Mouse (Mus musculus) kidney, postnatal 0 days (tissue): ENCODE measurements at regions not wholly inside any gene's neighbourhood (a gene's known extent, or its start where the extent isn't known, plus 50 kb on each side); places are given as distances from the start of the nearest gene placed in this dataset.

Experiments
- ATAC-seq: fragments of 200-750 bp; cut with Nextera tagmentation; replicated peaks from 2 replicates; pipeline ENCODE4 v1.8.0; 2017; ENCODE audit warnings: low read depth, moderate number of reproducible peaks, moderate TSS enrichment, moderate library complexity; ENCODE audit not compliant: low FRiP score
- DNase-seq: peaks from one replicate; pipeline ENCODE4 v3.0.0-alpha.2; 2016; ENCODE audit warnings: low spot score
- H3K27ac ChIP-seq: fragments of 300-500 bp; sonication (generic); 2 replicates; pipeline ENCODE4 v1.5.1; 2014; ENCODE audit warnings: mild to moderate bottlenecking
- H3K27me3 ChIP-seq: fragments of 300-500 bp; sonication (generic); 2 replicates; pipeline ENCODE4 v1.6.1; 2014; ENCODE audit warnings: low read length, mixed read lengths; ENCODE audit not compliant: insufficient read depth
- H3K36me3 ChIP-seq: fragments of 300-500 bp; sonication (generic); 2 replicates; pipeline ENCODE4 v1.6.1; 2014; ENCODE audit warnings: low read length, mixed read lengths; ENCODE audit not compliant: insufficient read depth
- H3K4me1 ChIP-seq: fragments of 300-500 bp; sonication (generic); replicated peaks from 2 replicates; pipeline ENCODE4 v1.6.1; 2014; ENCODE audit warnings: antibody characterized with exemption, low read length, mixed read lengths; ENCODE audit not compliant: insufficient read depth
- H3K4me2 ChIP-seq: fragments of 300-500 bp; sonication (generic); 2 replicates; pipeline ENCODE4 v1.6.1; 2014; ENCODE audit warnings: mild to moderate bottlenecking, low read length, moderate library complexity, mixed read lengths
- H3K4me3 ChIP-seq: fragments of 300-500 bp; sonication (generic); replicated peaks from 2 replicates; pipeline ENCODE4 v1.5.1; 2014; ENCODE audit warnings: low read depth, low read length
- H3K9ac ChIP-seq: fragments of 300-500 bp; sonication (generic); 2 replicates; pipeline ENCODE4 v1.6.1; 2014; ENCODE audit warnings: low read depth, low read length
- H3K9me3 ChIP-seq: fragments of 300-500 bp; sonication (generic); replicated peaks from 2 replicates; pipeline ENCODE4 v1.6.1; 2016; ENCODE audit warnings: low read length, inconsistent platforms, mixed read lengths
- CTCF ChIP-seq: IDR thresholded peaks from 2 replicates; pipeline ENCODE4 v1.5.1; 2016; ENCODE audit warnings: antibody characterized with exemption, low read depth, mild to moderate bottlenecking, moderate library complexity
- WGBS: fragments of 180-500 bp; shearing (Covaris S2); extraction: QIAGEN DNeasy Blood & Tissue Kit; methylation state at CpG from one replicate; pipeline ENCODE4 v1.1.7; 2014; 5-methylcytosine and 5-hydroxymethylcytosine counted together

DNA sequence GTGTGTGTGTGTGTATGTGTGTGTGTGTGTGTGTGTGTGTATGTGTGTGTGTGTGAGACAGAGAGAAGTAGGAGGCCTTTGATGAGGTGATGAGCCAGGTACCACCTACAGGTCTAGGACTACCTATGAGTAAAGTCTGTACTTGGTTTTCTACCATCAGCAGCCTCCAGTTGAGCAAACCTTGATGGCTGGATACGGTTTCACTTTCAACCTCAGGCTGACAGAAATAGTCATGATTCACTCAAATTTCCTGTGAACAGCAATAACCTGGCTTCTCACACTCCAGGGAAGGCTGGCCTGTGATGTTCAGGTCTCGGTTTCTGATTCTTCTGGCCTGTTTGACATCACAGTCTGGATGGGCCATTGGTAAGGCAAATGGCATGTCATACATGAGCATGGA, 226.1 kb downstream of the Cog6 start:
- ATAC-seq (no peak), DNase-seq (no peak)
- Histone ChIP-seq H3K27me3 (no peaks in the 10 kb centered on the region), H3K36me3 (no peaks in the 10 kb centered on the region), H3K4me2 (no peak overlapping the region), H3K4me1 (no peaks in the 10 kb centered on the region), H3K4me3 (no peak overlapping the region), H3K9ac (no peak overlapping the region), H3K9me3 (no peaks in the 10 kb centered on the region), H3K27ac (no peak overlapping the region)
- no peak for TF ChIP-seq CTCF
- WGBS = 88% methylated on average over 2 of the region's 2 CpGs

DNA sequence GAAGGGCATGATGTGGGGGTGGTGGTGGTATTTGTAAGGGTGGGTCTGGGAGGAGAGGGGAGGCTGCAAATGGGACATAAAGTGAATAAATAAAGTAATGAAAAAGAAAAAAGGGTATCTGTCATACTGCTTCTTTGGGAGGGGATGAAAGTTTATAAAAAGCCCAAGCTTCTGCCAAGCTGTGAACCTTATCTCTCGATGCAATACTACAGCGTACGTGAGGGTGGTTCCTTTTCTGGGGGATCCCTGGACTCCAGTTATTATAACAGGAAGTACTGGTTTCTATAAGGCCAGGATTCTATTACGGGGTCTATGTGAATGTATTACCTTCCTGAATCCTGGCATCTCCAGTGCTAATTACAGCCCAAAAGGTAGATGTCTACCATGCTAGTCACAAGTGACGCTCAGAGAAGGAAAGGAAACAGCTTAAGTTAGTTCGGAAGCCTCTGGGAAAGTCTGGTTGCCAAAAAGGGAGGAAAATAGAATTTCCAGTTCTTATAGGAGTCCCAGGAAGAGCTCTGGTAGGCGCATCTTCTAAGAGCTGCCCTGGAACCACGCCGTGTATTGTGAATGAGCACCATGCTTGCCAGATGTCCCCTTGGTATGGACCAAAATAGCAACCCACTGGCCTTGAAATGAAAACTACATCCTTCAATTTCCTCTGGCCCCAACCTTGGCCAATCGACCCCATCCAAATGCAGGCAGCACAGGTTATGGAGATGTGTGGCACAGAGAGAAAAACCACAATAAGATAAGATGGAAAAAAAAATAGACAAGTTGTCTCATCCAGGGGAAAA, 228.9 kb downstream of the Cog6 start:
- Histone ChIP-seq H3K4me1 (no peaks in the 10 kb centered on the region), H3K9me3 (no peaks in the 10 kb centered on the region), H3K27me3 (no peaks in the 10 kb centered on the region), H3K27ac (no peak overlapping the region), H3K4me2 (no peak overlapping the region), H3K36me3 (no peaks in the 10 kb centered on the region), H3K9ac (no peak overlapping the region), H3K4me3 (no peak overlapping the region)
- no peak for DNase-seq
- no peak for ATAC-seq
- WGBS = 88% methylated on average over 10 of the region's 10 CpGs
- no peak for TF ChIP-seq CTCF

DNA sequence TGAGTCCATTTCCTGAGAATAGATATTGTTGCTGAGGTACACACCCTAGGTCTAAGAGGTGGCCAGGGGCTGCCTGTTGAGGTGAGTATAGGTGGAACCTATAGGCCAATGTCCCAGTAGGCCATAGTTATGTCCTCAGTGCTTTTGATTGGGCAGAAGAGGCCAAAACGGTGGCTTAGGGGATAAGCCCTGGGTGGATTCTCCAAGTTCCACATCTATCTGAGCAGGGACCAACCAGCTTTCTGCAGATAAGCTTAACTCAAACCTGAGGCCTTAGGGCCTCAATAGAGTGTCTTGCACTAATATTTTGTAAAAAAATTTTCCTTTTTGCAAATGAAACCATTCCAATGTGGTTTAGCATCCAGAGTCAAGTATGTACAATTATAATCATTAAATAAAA, 231.4 kb downstream of the Cog6 start:
- ATAC-seq = no peak
- TF ChIP-seq CTCF = no peak
- no peak overlapping the region for H3K4me2 ChIP-seq
- H3K9ac ChIP-seq = no peak overlapping the region
- DNase-seq = no peak
- H3K36me3 ChIP-seq = no peaks in the 10 kb centered on the region
- WGBS = 70% methylated on average over 1 of the region's 1 CpGs
- H3K27ac ChIP-seq = no peak overlapping the region
- no peak overlapping the region for H3K4me3 ChIP-seq
- no peaks in the 10 kb centered on the region for H3K9me3 ChIP-seq
- no peaks in the 10 kb centered on the region for H3K27me3 ChIP-seq
- no peaks in the 10 kb centered on the region for H3K4me1 ChIP-seq

DNA sequence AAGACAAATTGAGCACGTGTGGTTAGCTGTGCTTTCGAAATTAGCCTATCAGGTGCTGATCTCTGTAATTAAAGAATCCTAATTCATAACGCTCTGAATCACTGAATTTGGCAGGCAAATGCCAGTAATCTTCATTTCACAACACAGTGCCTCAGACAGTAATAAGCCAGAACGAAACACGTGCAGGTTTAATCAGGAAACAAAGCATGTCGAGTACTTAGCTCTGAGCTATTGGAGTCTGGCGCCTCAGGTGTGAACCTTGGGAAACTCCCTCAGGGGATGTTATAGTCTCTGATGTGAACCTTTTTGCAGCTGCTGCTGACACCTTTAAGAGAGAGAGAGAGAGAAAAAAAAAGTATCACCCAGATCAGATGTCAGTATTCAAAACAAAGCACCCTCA, 232.6 kb downstream of the Cog6 start:
- H3K4me3 ChIP-seq = no peak overlapping the region
- H3K4me2 ChIP-seq = no peak overlapping the region
- H3K27me3 ChIP-seq = no peaks in the 10 kb centered on the region
- H3K4me1 ChIP-seq = no peaks in the 10 kb centered on the region
- 40% methylated on average over 7 of the region's 7 CpGs for whole genome bisulfite sequencing
- H3K9ac ChIP-seq = no peak overlapping the region
- H3K36me3 ChIP-seq = no peaks in the 10 kb centered on the region
- no peak for ATAC-seq
- TF ChIP-seq CTCF = no peak
- H3K9me3 ChIP-seq = no peaks in the 10 kb centered on the region
- no peak for DNase-seq
- H3K27ac ChIP-seq = no peak overlapping the region

DNA sequence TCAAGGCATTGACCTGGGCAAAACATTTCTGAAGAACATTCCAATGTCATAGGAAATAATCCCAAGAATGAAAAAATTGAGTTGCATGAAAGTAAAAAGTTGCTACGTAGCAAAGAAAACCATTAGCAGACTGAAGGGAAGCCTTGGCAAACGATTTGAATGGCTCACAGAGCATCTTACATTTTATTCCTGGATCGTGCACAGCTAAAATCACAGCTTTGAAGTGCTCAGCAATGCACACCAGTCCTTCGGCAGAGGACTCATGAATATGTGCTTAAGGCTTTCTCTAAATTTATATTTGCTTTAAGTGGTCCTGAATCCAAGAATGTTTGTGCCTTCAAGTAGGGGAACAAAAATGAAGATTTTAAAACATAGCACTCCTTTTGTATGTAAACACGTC, 234.5 kb downstream of the Cog6 start:
- Histone ChIP-seq H3K4me3 (no peak overlapping the region), H3K9me3 (no peaks in the 10 kb centered on the region), H3K27me3 (no peaks in the 10 kb centered on the region), H3K4me2 (no peak overlapping the region), H3K9ac (no peak overlapping the region), H3K4me1 (no peaks in the 10 kb centered on the region), H3K36me3 (no peaks in the 10 kb centered on the region), H3K27ac (no peak overlapping the region)
- ATAC-seq (no peak), DNase-seq (no peak)
- WGBS = 83% methylated on average over 5 of the region's 5 CpGs
- TF ChIP-seq CTCF = no peak

DNA sequence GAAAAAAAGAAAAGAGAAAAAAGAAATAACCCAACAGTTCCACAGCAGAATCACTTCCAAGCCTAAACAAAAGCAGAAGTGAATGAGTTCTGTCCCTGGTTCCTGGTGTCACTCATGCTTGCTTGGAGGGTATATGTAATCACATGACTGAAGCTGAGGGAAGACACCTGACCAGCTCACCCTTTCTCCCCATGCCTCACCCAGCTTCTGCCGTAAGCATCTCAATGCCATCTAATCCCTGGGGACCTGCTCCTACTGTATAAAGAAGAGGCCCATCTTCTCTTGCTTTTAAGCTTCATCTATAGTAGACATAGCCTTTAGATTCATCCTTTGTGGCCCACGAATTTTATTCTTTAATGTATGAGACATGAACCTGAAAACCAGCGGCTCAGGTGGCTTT, 235.5 kb downstream of the Cog6 start:
- ATAC-seq = no peak
- H3K9me3 ChIP-seq = no peaks in the 10 kb centered on the region
- no peaks in the 10 kb centered on the region for H3K36me3 ChIP-seq
- no peak overlapping the region for H3K9ac ChIP-seq
- no peak overlapping the region for H3K27ac ChIP-seq
- no peaks in the 10 kb centered on the region for H3K27me3 ChIP-seq
- H3K4me3 ChIP-seq = no peak overlapping the region
- no peaks in the 10 kb centered on the region for H3K4me1 ChIP-seq
- no peak for TF ChIP-seq CTCF
- no peak overlapping the region for H3K4me2 ChIP-seq
- DNase-seq = no peak
- WGBS = 90% methylated on average over 3 of the region's 3 CpGs

DNA sequence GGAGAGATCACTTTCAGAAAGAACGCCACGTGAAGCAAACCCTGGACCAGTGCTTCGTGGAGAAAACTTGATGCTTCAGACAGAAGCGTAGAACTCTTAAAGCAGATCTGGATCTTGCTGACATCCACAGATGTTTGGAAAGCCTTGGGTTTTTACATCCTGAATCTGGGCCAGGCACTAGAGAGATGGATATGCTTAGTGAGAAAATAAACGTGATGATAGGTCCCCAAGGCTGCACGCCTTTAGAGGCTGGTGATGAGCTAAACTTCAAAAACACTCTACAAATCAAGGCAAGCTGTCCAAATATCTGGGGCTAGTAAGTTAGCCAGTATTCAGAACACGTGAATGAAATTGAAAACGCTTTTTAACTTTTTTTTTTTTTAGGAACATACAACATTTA, 236.7 kb downstream of the Cog6 start:
- Histone ChIP-seq H3K9ac (no peak overlapping the region), H3K4me2 (no peak overlapping the region), H3K9me3 (no peaks in the 10 kb centered on the region), H3K4me1 (no peaks in the 10 kb centered on the region), H3K27me3 (no peaks in the 10 kb centered on the region), H3K36me3 (no peaks in the 10 kb centered on the region), H3K4me3 (no peak overlapping the region), H3K27ac (no peak overlapping the region)
- no peak for DNase-seq
- no peak for TF ChIP-seq CTCF
- 84% methylated on average over 8 of the region's 8 CpGs for WGBS
- ATAC-seq = no peak
